Mouse (Mus musculus): ENCODE data around the gene Gm20388.

Gene Gm20388

GRCm38 (mm10) chr8:120169119-120169518 lies 258.5 kb downstream of the Gm20388 start:
- no peak for DNase-seq (ENCODE audit: low spot score)

DNA sequence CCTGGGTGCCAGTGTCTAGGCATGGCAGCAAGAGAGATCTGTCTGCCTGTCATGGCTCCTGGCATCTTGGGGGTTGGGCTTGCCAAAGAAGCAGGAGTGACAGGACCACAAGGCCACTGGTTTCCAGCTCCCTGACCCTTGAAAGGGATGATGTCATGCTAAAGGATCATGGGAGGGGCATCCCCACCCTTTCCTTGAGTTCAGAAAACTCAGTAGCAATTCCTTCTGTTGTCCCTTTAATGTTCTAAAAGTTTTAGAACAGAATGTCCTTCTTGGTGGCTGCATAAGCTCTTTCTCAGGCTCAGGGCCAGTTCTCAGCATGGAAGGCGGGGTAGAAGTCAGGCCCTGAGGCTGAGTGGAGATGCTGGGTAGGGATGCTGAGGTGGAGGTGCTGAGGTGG lies 262.6 kb downstream of the Gm20388 start:
- DNase-seq (ENCODE audit: low spot score): no peak

DNA sequence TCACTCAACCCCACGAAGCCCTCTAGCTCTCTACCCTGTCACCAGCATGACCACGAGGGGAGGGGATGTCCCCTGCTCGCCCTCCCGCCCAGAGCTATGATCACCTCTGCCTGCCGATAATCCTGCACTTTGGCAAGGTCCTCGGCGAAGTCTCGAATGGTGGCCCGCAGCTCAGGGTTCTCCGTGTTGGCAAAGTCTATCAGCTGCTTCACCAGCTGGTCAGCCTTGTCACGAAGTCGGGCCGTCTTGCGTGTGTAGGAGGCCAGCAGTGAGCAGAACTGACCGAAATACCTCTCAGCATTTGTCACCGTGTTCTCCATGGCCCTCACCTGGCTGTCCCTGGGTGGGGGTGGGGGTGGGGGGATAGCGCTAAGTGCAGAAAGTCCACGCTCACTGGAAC lies 264.0 kb downstream of the Gm20388 start:
- DNase-seq (ENCODE audit: low spot score): no peak

DNA sequence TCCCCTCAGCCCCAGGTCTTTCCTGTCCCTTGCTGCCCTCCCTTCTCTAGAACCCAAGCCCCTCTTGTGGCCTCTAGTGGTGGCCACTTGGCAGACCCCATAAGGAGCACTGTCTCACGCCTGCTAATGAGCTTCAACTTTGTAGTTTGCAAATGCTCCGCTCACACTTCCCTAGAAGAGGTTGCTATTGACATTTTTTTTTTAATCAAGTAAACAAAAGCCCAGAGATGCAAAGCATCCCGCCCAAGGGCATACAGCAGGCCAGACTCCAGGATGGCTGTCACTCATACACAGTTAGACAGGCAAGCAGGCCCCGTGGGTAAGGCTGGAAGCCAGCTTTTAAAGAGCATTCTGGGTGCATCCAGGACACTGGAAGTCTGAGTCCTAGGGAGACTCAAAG lies 266.0 kb downstream of the Gm20388 start:
- DNase-seq (ENCODE audit: low spot score): no peak

DNA sequence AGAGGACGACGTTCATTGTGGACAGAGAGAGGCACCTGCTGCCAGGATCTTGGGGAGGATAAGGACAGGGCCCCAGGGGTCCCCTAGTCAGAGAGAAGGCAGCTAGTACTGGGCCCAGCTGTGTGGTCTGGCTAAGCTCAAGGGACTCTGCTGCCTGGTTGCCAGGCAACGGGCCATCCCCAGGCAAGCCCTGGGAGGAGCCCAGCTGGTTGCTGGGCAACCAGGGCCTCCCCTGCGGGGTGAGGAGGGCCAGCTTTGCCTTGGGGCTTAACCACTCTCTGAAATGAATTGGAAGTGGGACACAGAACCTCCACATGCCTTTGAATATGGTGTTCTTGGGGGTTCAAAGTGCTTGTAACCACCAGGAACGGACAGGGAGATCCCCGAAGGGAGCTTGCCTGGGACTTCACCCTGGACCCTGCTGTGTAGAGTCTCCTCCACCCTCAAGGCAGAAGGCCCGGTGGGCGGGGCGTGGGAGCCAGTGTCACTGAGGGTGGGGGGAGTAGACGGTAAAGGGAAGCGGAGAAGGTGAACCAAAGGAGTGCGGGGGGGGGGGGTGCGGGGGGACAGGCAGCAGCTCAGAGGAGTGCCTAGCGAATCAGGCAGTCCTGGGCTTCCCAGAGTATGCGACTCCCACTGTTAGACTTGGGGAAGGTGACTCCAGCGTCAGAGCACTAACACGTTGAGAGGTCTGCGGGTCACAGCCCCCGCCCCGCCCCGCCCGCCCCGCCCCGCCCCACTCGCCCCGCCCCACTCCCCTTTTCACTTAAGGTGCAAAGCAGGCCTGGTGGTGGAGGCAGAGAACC lies 266.9 kb downstream of the Gm20388 start, which contains the start of gene Fam92b:
Gene Fam92b, minus strand, starts transcription at position 149 of the 806 bp plus-strand sequence.
- peak; percentile 94 for DNase-seq (ENCODE audit: low spot score)

DNA sequence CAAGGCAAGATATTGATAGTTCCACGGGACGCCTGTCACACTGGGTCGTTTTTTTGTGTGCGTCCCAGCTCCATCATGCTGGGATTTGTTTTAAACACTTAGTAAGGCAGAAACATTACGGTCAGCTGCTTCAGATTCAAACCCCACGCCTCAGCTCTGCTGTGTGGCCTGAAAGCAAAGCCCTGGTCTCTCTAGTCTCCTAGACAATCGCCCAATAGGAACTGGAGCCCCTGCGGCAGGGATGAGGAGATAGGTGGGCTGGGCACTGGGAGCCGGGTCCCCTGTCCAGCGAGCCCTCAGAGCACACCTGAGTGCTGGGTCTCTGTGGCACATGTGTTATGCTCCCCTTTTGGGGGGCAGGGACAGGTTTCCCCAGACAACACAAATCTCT lies 267.5 kb downstream of the Gm20388 start:
- peak; percentile 35 for DNase-seq (ENCODE audit: low spot score)

DNA sequence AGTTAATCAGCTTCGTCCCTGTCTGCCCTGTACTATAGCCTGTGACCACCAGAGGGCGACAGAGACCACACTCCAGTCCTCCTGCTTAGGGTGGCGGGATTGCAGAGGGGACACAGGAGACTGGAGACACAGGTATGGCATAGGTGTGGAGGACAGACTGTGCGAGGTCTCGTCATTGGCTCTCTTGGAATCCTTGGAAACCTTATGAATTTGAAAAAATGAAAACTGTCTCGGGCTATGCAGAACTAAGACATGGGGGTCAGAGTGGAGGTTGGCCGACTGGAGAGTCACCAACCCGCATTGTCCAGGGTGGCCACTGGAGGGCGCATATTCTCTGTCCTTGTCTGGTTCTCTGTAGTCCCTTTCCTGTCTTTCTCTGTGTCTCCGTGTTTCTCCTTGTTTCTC lies 268.4 kb downstream of the Gm20388 start:
- peak; percentile 95 for DNase-seq (ENCODE audit: low spot score)

DNA sequence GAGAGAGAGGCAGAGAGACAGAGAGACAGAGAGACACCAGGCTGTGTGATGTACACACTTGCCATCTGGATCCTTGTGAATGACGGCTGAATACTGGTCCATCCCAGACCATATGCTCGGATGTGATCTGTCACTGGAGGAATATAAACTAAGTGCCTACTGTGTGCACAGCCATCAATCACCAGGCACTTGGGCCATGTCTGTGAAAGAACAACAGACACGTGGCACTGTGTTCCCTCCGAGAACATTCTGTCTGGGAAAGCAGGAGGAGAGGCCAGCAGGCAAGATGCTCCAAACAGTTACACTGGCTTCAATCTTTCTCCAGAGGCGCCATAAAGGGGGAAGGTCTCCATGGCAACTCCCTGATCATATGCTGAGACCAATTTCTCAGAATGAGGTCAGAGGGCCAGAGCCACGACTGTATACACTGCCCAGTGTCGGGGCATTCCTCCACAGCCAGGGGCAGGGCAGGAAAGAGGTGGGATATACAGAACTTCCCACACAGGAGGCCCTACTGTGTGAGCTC lies 269.9 kb downstream of the Gm20388 start:
- DNase-seq (ENCODE audit: low spot score): peak; percentile 53

GRCm38 (mm10) chr8:120181274-120181673 lies 270.6 kb downstream of the Gm20388 start:
- DNase-seq (ENCODE audit: low spot score): peak; percentile 4

DNA sequence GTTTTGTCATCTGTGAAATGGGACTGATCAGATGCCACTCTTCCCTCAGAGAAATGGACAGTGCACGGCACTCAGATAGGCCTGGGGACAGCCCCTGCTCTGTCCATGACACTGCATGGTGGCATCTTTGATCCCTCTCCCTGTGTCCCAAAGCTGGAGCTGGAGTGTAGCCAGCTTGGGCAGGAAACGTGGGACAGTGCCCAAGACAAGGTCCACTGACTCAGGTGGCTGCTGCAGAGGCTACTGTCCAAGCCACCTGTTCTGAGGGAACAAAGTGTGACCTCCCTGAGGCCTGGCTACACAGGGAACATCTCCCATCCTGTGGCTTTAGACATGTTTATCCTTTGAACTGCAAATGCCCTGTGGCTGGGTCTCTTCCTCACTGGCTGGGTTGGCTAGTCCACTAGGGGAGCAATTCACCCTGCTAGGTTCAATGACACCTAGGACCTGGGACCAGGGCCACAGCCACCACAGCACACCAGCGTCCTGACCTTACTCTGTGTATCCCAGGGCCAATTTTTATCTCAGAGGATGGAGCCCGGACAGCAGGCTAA lies 271.3 kb downstream of the Gm20388 start:
- no peak for DNase-seq (ENCODE audit: low spot score)

DNA sequence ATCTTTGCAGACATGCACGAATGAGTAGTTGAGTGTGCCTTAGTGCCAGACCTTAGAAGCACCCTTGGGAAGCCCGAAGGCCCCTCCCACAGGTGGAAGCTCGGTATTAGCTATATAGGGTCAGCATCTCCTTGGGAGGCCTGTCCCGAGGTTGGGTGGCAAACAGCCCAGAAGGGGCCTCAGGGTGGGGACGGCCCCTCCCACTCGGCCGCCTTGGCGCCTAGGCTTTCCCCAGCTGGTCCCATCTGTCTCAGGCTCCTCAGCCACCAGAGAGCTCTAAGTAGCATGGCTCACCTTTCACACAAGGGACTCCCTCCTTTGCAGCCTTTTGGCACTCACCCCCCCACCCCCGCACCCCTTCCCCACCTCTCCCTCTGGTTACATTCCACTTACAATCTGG lies 273.7 kb downstream of the Gm20388 start:
- DNase-seq (ENCODE audit: low spot score): no peak

GRCm38 (mm10) chr8:120184850-120185792 lies 274.5 kb downstream of the Gm20388 start:
- peak; percentile 67 for DNase-seq (ENCODE audit: low spot score)

DNA sequence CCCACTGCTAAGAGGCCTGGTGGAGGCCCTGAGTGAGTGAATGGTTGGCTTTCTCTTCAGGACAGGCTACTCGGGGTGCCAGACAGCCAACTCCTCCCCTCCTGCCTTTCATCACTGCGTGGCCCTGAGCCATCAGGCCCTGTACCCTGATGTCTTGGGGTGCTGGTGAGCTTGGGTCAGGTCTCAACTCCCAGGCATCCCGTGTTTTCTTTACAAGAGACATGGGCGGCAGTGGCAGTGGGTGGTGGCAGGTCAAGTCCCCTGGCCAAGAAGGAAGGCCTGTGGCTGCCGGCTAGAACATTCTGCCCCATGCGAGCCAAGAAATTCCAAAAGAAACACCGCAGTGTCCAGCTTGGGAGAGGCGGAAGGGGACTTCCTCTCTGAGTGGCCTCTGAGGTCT lies 275.8 kb downstream of the Gm20388 start:
- no peak for DNase-seq (ENCODE audit: low spot score)

DNA sequence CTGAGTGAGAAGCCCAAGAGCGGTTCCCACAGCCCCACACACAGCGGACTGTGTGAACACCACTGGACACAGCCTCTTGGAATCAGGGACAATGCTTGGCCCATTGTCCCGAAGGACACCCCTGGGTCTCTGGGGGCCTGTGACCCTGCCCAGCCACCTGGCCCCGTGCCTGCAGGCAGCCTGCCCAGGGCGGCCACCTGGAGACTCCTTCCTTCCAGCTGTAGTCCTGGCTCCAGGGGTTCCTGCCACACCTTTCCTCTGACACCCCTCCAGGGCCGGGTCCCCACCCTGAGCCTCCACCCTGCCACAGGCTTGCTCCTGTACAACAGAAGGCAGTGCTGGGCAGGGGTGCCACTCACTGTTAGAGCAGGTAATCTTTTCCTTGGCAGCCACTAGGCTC lies 277.9 kb downstream of the Gm20388 start:
- DNase-seq (ENCODE audit: low spot score): no peak

- no peak for DNase-seq (ENCODE audit: low spot score)
Observed at GRCm38 (mm10) chr8:120189440-120189839, 278.8 kb downstream of the Gm20388 start.

DNA sequence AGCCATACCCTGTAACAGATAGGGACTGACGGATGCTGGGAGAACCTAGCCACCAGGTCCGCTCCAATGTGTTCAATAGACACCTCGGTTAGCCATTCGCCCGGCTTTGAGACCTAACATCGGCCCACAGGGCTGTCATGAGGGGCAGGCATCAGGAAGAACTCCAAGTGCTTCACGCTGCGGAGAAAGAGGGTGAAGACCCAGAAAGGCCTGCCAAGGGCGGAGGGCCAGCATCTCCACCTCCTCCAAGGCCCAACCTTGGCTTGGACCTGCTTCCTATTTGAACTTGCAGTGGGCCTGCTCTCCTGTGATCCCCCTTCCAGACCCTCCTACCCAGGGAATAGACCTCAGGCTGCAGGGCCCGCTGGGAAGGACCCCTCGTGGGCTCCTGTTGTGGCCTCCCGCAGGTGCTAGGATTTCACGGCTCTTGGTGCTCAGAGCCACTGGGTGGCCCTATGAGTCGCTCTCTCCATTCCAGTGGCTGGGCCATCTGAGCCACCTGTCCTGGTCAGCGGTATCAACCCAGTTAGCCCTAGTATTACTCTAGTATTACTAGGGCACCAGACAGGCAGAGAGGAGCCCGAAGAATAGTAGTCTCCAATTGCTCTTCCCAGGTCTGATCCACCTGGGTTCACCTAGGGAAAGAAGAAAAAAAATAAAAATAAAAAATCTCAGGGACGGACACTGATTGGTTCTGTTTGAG lies 279.6 kb downstream of the Gm20388 start:
- no peak for DNase-seq (ENCODE audit: low spot score)

DNA sequence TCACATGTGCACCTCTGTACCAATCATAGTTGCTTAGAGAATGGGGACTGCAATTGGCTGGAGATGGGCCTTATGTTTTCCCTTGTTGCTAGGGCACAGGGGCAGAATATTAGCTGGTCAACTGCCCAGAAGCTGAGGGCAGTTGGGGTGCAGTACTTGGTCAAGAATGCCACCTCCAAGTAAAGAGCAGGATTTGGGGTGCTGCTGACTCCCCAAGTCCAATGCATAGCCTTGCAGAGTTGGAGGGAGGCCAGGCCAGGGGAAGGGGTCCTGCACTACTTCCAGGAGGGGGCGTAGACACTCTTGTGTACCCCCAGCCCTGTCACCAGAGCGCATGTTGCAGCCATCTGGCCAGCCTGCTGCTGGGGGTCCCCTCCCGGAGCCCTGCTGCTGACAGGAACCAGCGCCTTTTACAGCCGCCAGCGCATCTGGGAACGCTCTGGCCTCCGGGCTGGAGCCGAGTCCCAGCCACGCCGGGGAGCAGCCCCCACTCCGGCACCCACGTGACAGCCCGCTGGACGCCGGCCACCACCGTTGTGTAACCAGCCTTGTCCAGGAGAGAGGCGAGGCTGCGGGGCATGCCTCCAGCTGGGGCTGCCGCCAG lies 280.3 kb downstream of the Gm20388 start:
- DNase-seq (ENCODE audit: low spot score): peak; percentile 62

DNA sequence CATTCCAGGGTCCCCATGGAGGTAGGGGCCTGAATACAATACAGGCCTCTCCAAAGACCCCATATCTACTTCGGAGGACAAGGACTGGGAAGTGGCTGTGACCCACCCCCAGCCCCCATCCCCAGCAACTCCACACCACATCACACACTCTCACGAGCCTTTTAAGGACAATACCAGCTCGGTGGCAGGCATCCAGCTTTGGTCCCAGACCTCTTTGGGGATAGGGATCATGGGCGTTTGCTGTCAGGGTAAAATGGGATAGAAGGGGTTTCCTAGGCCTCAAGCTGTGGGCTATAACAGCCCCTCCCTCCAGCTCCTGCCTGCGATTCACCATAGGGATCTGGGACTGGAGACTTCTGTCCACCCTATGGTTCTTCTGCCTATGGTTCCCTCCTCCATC lies 281.0 kb downstream of the Gm20388 start:
- no peak for DNase-seq (ENCODE audit: low spot score)

DNA sequence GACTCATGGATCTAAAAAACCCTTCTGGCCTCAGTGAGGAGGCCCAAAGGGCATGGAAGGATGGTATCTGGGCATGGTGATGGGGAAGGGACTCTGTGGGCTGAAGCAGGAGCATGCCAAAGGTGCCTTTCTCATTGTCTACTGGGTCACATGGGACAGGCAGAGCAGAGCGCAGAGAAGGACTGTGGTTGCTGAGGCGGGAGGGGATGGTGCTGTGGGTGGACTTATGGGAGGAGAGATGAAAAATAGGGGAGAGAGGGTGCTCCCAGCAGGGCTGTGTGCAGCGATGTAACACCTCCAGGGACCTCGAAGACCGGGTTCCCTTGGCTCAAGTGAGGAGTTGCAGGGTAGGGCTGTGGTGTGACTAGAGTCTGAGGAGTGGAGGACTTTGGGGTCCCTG lies 281.5 kb downstream of the Gm20388 start:
- DNase-seq (ENCODE audit: low spot score): no peak

- DNase-seq (ENCODE audit: low spot score): no peak
Observed at GRCm38 (mm10) chr8:120201351-120201750, 290.7 kb downstream of the Gm20388 start.

DNA sequence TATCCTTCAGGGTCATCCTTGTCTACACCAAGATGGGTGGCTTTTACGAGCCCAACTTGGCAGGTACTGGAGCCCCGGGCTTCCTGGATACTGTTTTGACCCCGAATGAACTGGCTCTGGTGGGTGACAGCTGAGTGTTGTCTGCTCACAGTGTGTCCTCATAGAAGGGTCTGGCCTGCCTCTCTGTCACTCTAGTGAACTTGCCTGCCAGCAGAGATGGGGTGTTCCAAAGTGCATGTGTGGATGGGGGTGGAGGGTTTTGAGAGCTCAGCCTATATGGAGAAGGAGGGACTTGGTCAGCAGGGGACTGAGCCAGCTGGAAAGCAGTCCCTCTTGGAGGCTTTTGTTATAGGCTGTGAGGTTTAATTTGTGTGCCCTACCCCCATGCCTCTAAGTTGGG lies 291.9 kb downstream of the Gm20388 start:
- DNase-seq (ENCODE audit: low spot score): no peak
